Mouse (Mus musculus): ENCODE measurements at regions not wholly inside any gene's neighbourhood (a gene's known extent, or its start where the extent isn't known, plus 50 kb on each side); places are given as distances from the start of the nearest gene placed in this dataset.

DNA sequence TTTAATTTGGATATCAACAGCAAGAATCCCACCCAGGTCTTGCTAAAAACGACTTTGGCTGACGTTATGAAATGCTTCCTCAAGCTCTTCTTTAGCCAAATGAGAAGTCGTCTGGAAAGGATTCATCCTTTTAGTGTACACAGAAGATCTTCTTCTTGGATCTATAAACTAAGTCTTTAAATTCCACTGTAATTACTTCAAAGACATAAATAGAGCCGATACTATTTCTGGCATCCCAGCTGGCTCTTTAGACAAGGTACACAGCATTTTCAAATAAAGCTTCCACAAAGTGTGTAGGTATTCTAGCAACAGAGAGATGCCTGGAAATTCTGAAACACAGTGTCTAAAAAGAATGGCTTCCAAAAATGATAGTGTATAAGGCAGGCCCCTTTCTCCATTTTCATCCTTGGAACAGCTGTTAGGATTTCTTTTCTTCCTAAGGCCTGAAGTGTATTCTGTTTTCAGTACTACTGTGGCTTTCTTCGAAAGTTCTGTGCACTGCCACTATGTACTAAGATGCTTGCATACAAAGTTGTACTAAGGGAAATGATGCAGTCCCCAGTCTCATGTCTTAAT lies 371.4 kb downstream of the Inhba start:
- Histone ChIP-seq H3K27ac (ENCODE audit: low read depth, low read length) (no peak overlapping the region), H3K4me2 (no peak overlapping the region), H3K36me3 (ENCODE audit: control insufficient read depth, insufficient read depth, low read length) (no peaks in the 10 kb centered on the region), H3K9ac (ENCODE audit: low read depth, low read length) (no peak overlapping the region), H3K4me1 (replicated peaks; ENCODE audit: control insufficient read depth, insufficient read depth, low read length) (no peaks in the 10 kb centered on the region), H3K27me3 (replicated peaks; ENCODE audit: control insufficient read depth, insufficient read depth, low read length) (no peaks in the 10 kb centered on the region), H3K9me3 (ENCODE audit: control insufficient read depth, low read length) (no peaks in the 10 kb centered on the region), H3K4me3 (ENCODE audit: low read depth, low read length) (no peak overlapping the region)
- WGBS = 74% methylated on average over 5 of the region's 5 CpGs
- no peak for DNase-seq (ENCODE audit: low spot score)
- no peak for ATAC-seq (replicated peaks; ENCODE audit: low FRiP score)

GRCm38 (mm10) chr13:16416356-16417019 lies 404.8 kb downstream of the Inhba start:
- Histone ChIP-seq H3K27me3 (replicated peaks; ENCODE audit: control insufficient read depth, insufficient read depth, low read length) (no peaks in the 10 kb centered on the region), H3K4me3 (ENCODE audit: low read depth, low read length) (no peak overlapping the region), H3K36me3 (ENCODE audit: control insufficient read depth, insufficient read depth, low read length) (no peaks in the 10 kb centered on the region), H3K27ac (ENCODE audit: low read depth, low read length) (no peak overlapping the region), H3K4me2 (no peak overlapping the region), H3K4me1 (replicated peaks; ENCODE audit: control insufficient read depth, insufficient read depth, low read length) (no peaks in the 10 kb centered on the region), H3K9ac (ENCODE audit: low read depth, low read length) (no peak overlapping the region), H3K9me3 (ENCODE audit: control insufficient read depth, low read length) (no peaks in the 10 kb centered on the region)
- ATAC-seq (replicated peaks; ENCODE audit: low FRiP score) (no peak), DNase-seq (ENCODE audit: low spot score) (no peak)
- WGBS = 43% methylated on average over 2 of the region's 2 CpGs

DNA sequence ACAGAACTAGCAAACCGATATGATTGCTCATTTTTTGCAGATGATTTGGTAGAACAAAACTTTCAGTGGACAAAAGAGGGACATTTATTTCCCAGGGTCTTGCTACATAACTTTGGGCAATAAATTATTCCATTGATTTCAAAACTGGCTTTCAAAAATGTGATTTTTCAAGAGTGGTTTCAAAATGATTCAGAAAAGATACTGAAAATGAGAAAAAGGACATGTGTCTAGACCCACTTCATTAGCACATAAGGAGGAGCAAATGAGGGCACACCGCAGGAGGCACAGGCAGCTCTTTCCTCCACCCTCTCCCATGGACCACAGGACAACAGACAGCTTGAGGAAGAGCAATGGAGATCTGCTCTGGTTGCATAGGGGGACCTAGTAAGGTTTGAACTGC lies 412.5 kb downstream of the Inhba start:
- Histone ChIP-seq H3K9me3 (ENCODE audit: control insufficient read depth, low read length) (no peaks in the 10 kb centered on the region), H3K27me3 (replicated peaks; ENCODE audit: control insufficient read depth, insufficient read depth, low read length) (no peaks in the 10 kb centered on the region), H3K36me3 (ENCODE audit: control insufficient read depth, insufficient read depth, low read length) (no peaks in the 10 kb centered on the region), H3K27ac (ENCODE audit: low read depth, low read length) (no peak overlapping the region), H3K9ac (ENCODE audit: low read depth, low read length) (no peak overlapping the region), H3K4me2 (no peak overlapping the region), H3K4me3 (ENCODE audit: low read depth, low read length) (no peak overlapping the region), H3K4me1 (replicated peaks; ENCODE audit: control insufficient read depth, insufficient read depth, low read length) (no peaks in the 10 kb centered on the region)
- WGBS = 73% methylated on average over 2 of the region's 2 CpGs
- no peak for DNase-seq (ENCODE audit: low spot score)
- ATAC-seq (replicated peaks; ENCODE audit: low FRiP score) = no peak

- no peaks in the 10 kb centered on the region for H3K4me1 ChIP-seq (replicated peaks; ENCODE audit: control insufficient read depth, insufficient read depth, low read length)
- H3K9ac ChIP-seq (ENCODE audit: low read depth, low read length) = no peak overlapping the region
- no peak for DNase-seq (ENCODE audit: low spot score)
- H3K27ac ChIP-seq (ENCODE audit: low read depth, low read length) = no peak overlapping the region
- WGBS = 71% methylated on average over 2 of the region's 2 CpGs
- no peak overlapping the region for H3K4me3 ChIP-seq (ENCODE audit: low read depth, low read length)
- no peak overlapping the region for H3K4me2 ChIP-seq
- H3K27me3 ChIP-seq (replicated peaks; ENCODE audit: control insufficient read depth, insufficient read depth, low read length) = no peaks in the 10 kb centered on the region
- no peaks in the 10 kb centered on the region for H3K9me3 ChIP-seq (ENCODE audit: control insufficient read depth, low read length)
- ATAC-seq (replicated peaks; ENCODE audit: low FRiP score) = no peak
- no peaks in the 10 kb centered on the region for H3K36me3 ChIP-seq (ENCODE audit: control insufficient read depth, insufficient read depth, low read length)
Measured at GRCm38 (mm10) chr13:16435436-16435835, 423.8 kb downstream of the Inhba start.

- no peak overlapping the region for H3K4me2 ChIP-seq
- H3K4me1 ChIP-seq (replicated peaks; ENCODE audit: control insufficient read depth, insufficient read depth, low read length) = no peaks in the 10 kb centered on the region
- H3K9ac ChIP-seq (ENCODE audit: low read depth, low read length) = no peak overlapping the region
- no peaks in the 10 kb centered on the region for H3K36me3 ChIP-seq (ENCODE audit: control insufficient read depth, insufficient read depth, low read length)
- DNase-seq (ENCODE audit: low spot score) = no peak
- no peak overlapping the region for H3K4me3 ChIP-seq (ENCODE audit: low read depth, low read length)
- no peaks in the 10 kb centered on the region for H3K9me3 ChIP-seq (ENCODE audit: control insufficient read depth, low read length)
- no peak for ATAC-seq (replicated peaks; ENCODE audit: low FRiP score)
- no peak overlapping the region for H3K27ac ChIP-seq (ENCODE audit: low read depth, low read length)
- H3K27me3 ChIP-seq (replicated peaks; ENCODE audit: control insufficient read depth, insufficient read depth, low read length) = no peaks in the 10 kb centered on the region
Measured at GRCm38 (mm10) chr13:16453234-16453633, 441.6 kb downstream of the Inhba start.

DNA sequence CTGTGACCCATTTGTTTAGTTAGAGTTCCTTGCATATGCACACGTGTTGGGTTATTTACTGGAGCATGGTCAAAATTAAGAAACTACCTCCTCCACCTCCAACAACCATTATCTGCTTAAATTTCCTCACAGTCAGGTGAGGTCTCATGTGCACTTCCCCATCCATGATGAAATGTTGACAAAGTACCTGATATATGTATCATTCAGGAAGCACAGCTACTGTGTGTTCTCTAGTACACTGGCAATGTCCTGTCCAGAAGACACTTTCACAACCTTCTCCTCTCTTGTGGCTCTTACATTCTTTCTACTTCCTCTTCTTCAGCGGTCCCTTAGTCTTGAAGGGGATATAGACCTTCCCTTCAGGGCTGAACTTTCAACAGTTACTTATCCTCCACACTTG lies 448.1 kb downstream of the Inhba start:
- no peaks in the 10 kb centered on the region for H3K4me1 ChIP-seq (replicated peaks; ENCODE audit: control insufficient read depth, insufficient read depth, low read length)
- no peak overlapping the region for H3K4me3 ChIP-seq (ENCODE audit: low read depth, low read length)
- 59% methylated on average over 2 of the region's 2 CpGs for WGBS
- H3K36me3 ChIP-seq (ENCODE audit: control insufficient read depth, insufficient read depth, low read length) = no peaks in the 10 kb centered on the region
- no peaks in the 10 kb centered on the region for H3K27me3 ChIP-seq (replicated peaks; ENCODE audit: control insufficient read depth, insufficient read depth, low read length)
- ATAC-seq (replicated peaks; ENCODE audit: low FRiP score) (no peak), DNase-seq (ENCODE audit: low spot score) (no peak)
- H3K9me3 ChIP-seq (ENCODE audit: control insufficient read depth, low read length) = no peaks in the 10 kb centered on the region
- no peak overlapping the region for H3K4me2 ChIP-seq
- no peak overlapping the region for H3K9ac ChIP-seq (ENCODE audit: low read depth, low read length)
- no peak overlapping the region for H3K27ac ChIP-seq (ENCODE audit: low read depth, low read length)

DNA sequence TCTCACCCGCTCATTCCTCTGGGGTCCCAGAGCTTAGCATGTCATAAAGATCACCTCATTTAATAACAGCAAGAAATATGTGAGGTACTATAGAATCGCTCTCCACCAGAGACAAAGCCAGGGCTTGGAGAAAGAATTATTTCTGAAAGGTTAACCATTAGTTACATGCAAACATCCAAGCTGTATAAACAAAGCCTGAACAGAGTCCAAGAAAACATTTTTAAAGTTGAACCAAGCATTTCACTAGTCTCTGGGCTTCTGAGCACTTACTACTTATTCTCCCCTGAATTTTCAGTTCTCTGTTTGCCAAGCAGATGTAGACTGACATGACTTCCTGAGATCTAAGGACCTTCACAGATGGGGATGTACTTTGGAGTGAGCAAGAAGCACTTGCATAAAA lies 450.0 kb downstream of the Inhba start:
- Histone ChIP-seq H3K9me3 (ENCODE audit: control insufficient read depth, low read length) (no peaks in the 10 kb centered on the region), H3K4me1 (replicated peaks; ENCODE audit: control insufficient read depth, insufficient read depth, low read length) (no peaks in the 10 kb centered on the region), H3K27me3 (replicated peaks; ENCODE audit: control insufficient read depth, insufficient read depth, low read length) (no peaks in the 10 kb centered on the region), H3K36me3 (ENCODE audit: control insufficient read depth, insufficient read depth, low read length) (no peaks in the 10 kb centered on the region), H3K9ac (ENCODE audit: low read depth, low read length) (no peak overlapping the region), H3K27ac (ENCODE audit: low read depth, low read length) (no peak overlapping the region), H3K4me2 (no peak overlapping the region), H3K4me3 (ENCODE audit: low read depth, low read length) (no peak overlapping the region)
- WGBS = 79% methylated on average over 2 of the region's 2 CpGs
- ATAC-seq (replicated peaks; ENCODE audit: low FRiP score) = peak; percentile 26; the same call in 1 of the 2 replicates
- DNase-seq (ENCODE audit: low spot score) = no peak

GRCm38 (mm10) chr13:16464823-16465222 lies 453.2 kb downstream of the Inhba start:
- ATAC-seq (replicated peaks; ENCODE audit: low FRiP score) = no peak
- Histone ChIP-seq H3K36me3 (ENCODE audit: control insufficient read depth, insufficient read depth, low read length) (no peaks in the 10 kb centered on the region), H3K9ac (ENCODE audit: low read depth, low read length) (no peak overlapping the region), H3K27me3 (replicated peaks; ENCODE audit: control insufficient read depth, insufficient read depth, low read length) (no peaks in the 10 kb centered on the region), H3K9me3 (ENCODE audit: control insufficient read depth, low read length) (no peaks in the 10 kb centered on the region), H3K4me1 (replicated peaks; ENCODE audit: control insufficient read depth, insufficient read depth, low read length) (no peaks in the 10 kb centered on the region), H3K27ac (ENCODE audit: low read depth, low read length) (no peak overlapping the region), H3K4me2 (no peak overlapping the region), H3K4me3 (ENCODE audit: low read depth, low read length) (no peak overlapping the region)
- 82% methylated on average over 1 of the region's 1 CpGs for WGBS
- DNase-seq (ENCODE audit: low spot score) = no peak

DNA sequence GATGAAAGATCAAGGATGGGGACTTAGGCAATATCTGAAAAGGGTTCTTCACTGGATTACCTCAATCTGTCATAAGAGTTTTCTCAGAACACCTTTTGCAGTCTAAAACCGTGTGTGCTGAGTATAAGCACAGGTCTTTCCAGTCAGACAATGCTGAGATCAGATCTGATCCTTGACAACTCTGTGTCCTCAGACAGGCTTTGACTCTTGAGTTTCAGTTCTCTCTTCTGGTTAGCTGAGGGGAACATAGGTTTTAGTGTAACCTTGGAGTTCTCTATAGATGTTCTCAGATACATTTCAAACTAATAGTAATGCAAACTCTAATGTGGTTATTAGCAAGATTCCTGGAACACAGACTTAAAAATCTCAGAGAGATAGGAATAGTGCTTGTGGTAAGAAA lies 453.7 kb downstream of the Inhba start:
- no peak overlapping the region for H3K4me2 ChIP-seq
- H3K36me3 ChIP-seq (ENCODE audit: control insufficient read depth, insufficient read depth, low read length) = no peaks in the 10 kb centered on the region
- no peaks in the 10 kb centered on the region for H3K27me3 ChIP-seq (replicated peaks; ENCODE audit: control insufficient read depth, insufficient read depth, low read length)
- H3K4me3 ChIP-seq (ENCODE audit: low read depth, low read length) = no peak overlapping the region
- DNase-seq (ENCODE audit: low spot score) = no peak
- 53% methylated on average over 1 of the region's 1 CpGs for WGBS
- ATAC-seq (replicated peaks; ENCODE audit: low FRiP score) = no peak
- no peaks in the 10 kb centered on the region for H3K9me3 ChIP-seq (ENCODE audit: control insufficient read depth, low read length)
- H3K9ac ChIP-seq (ENCODE audit: low read depth, low read length) = no peak overlapping the region
- H3K27ac ChIP-seq (ENCODE audit: low read depth, low read length) = no peak overlapping the region
- no peaks in the 10 kb centered on the region for H3K4me1 ChIP-seq (replicated peaks; ENCODE audit: control insufficient read depth, insufficient read depth, low read length)
